Mouse (Mus musculus) spleen, embryonic (tissue): ENCODE results near the gene Zfp644.

Experiments
- CTCF ChIA-PET: fragments of 350-600 bp; sonication (Branson Sonifier 250); formaldehyde crosslinking; loops from one replicate; lab custom pipeline; 2022; lab: Charles Lee

Gene Zfp644

GRCm38 (mm10) chr5:106664910-106665309 lies 32.2 kb downstream of the Zfp644 start:
- CTCF ChIA-PET = no interaction called here

GRCm38 (mm10) chr5:106660867-106661266 lies 36.2 kb downstream of the Zfp644 start:
- CTCF ChIA-PET = no interaction called here

GRCm38 (mm10) chr5:106652790-106653328 lies 44.2 kb downstream of the Zfp644 start:
- CTCF ChIA-PET = no interaction called here

GRCm38 (mm10) chr5:106652220-106652753 lies 44.8 kb downstream of the Zfp644 start:
- CTCF ChIA-PET = no interaction called here

GRCm38 (mm10) chr5:106649995-106650394 lies 47.1 kb downstream of the Zfp644 start:
- CTCF ChIA-PET = interaction anchor here (0.6 kb wide), 1 partner anchor 47 kb away, joined by 5 read pairs; no protein-coding TSS in a partner anchor

- CTCF ChIA-PET = interaction anchor here (0.6 kb wide), 1 partner anchor 47 kb away, joined by 5 read pairs; no protein-coding TSS in a partner anchor
These were observed 47.6 kb downstream of the Zfp644 start for GRCm38 (mm10) chr5:106649441-106649840.

- CTCF ChIA-PET = no interaction called here
These were observed 53.7 kb downstream of the Zfp644 start for GRCm38 (mm10) chr5:106643434-106643833.

GRCm38 (mm10) chr5:106641876-106642275 lies 55.2 kb downstream of the Zfp644 start:
- CTCF ChIA-PET = no interaction called here

- CTCF ChIA-PET = no interaction called here
These were observed 56.8 kb downstream of the Zfp644 start for GRCm38 (mm10) chr5:106640235-106640809.

GRCm38 (mm10) chr5:106639627-106640026 lies 57.5 kb downstream of the Zfp644 start:
- CTCF ChIA-PET = no interaction called here

- CTCF ChIA-PET = no interaction called here
These were observed 60.6 kb downstream of the Zfp644 start for GRCm38 (mm10) chr5:106636423-106636946.

- CTCF ChIA-PET = interaction anchor here (0.5 kb wide), 1 partner anchor 81 kb away, joined by 17 read pairs; no protein-coding TSS in a partner anchor
These were observed 68.5 kb downstream of the Zfp644 start for GRCm38 (mm10) chr5:106628369-106629149.

GRCm38 (mm10) chr5:106623337-106623736 lies 73.8 kb downstream of the Zfp644 start:
- CTCF ChIA-PET = interaction anchor here (0.6 kb wide), 1 partner anchor 132 kb away, joined by 13 read pairs; no protein-coding TSS in a partner anchor

GRCm38 (mm10) chr5:106622193-106622592 lies 74.9 kb downstream of the Zfp644 start:
- CTCF ChIA-PET = no interaction called here

- CTCF ChIA-PET = no interaction called here
These were observed 76.6 kb downstream of the Zfp644 start for GRCm38 (mm10) chr5:106620446-106620845.

- CTCF ChIA-PET = no interaction called here
These were observed 82.1 kb downstream of the Zfp644 start for GRCm38 (mm10) chr5:106615006-106615405.

GRCm38 (mm10) chr5:106614570-106614969 lies 82.5 kb downstream of the Zfp644 start:
- CTCF ChIA-PET = no interaction called here

GRCm38 (mm10) chr5:106612151-106612550 lies 84.9 kb downstream of the Zfp644 start:
- CTCF ChIA-PET = no interaction called here

GRCm38 (mm10) chr5:106608798-106609197 lies 88.3 kb downstream of the Zfp644 start, which contains the start of gene Gm17304:
TSS of gene Gm17304 (plus strand) at chr5:106609098.
- CTCF ChIA-PET = no interaction called here

- CTCF ChIA-PET = no interaction called here
These were observed 90.0 kb downstream of the Zfp644 start for GRCm38 (mm10) chr5:106607081-106607480.

GRCm38 (mm10) chr5:106605096-106605495 lies 92.0 kb downstream of the Zfp644 start:
- CTCF ChIA-PET = no interaction called here

GRCm38 (mm10) chr5:106604381-106604780 lies 92.7 kb downstream of the Zfp644 start:
- CTCF ChIA-PET = no interaction called here
